Mouse (Mus musculus) thymus, adult 2 months (tissue): ENCODE results near the gene Tbl2. TPM values are rescaled to one million over a fixed set of nuclear protein-coding genes. Genes with fewer than 3 reads are reported as not detected.

Source experiments
- DNase-seq: peaks from one replicate; pipeline ENCODE4 v3.0.0; 2021
- H3K27ac ChIP-seq: fragments of 200-500 bp; 2 replicates; pipeline ENCODE4 v1.5.1; 2012; ENCODE audit warnings: low read length, control low read depth; ENCODE audit not compliant: control insufficient read depth, insufficient read depth
- H3K27me3 ChIP-seq: fragments of 200-500 bp; 2 replicates; pipeline ENCODE4 v1.6.1; 2012; ENCODE audit warnings: mild to moderate bottlenecking, low read length, moderate library complexity, mixed read lengths; ENCODE audit not compliant: control insufficient read depth, insufficient read depth
- H3K36me3 ChIP-seq: fragments of 200-500 bp; 2 replicates; pipeline ENCODE4 v1.6.1; 2012; ENCODE audit warnings: mild to moderate bottlenecking, low read length, moderate library complexity; ENCODE audit not compliant: control insufficient read depth, insufficient read depth
- H3K4me1 ChIP-seq: fragments of 200-500 bp; replicated peaks from 2 replicates; pipeline ENCODE4 v1.6.1; 2012; ENCODE audit warnings: low read length; ENCODE audit not compliant: control insufficient read depth, insufficient read depth
- H3K4me3 ChIP-seq: fragments of 200-500 bp; 2 replicates; pipeline ENCODE4 v1.5.1; 2012; ENCODE audit warnings: mild to moderate bottlenecking, low read length, control low read depth, moderate library complexity; ENCODE audit not compliant: control insufficient read depth, insufficient read depth
- CTCF ChIP-seq: fragments of 200-500 bp; IDR thresholded peaks from 2 replicates; pipeline ENCODE4 v1.5.1; 2012; ENCODE audit warnings: mild to moderate bottlenecking, control low read depth, low read length, moderate library complexity, borderline replicate concordance; ENCODE audit not compliant: control insufficient read depth, poor library complexity, insufficient read depth; ENCODE audit errors: extremely low read depth
- POLR2A ChIP-seq: fragments of 200-500 bp; IDR thresholded peaks from 2 replicates; pipeline ENCODE4 v1.6.1; 2012; ENCODE audit warnings: mild to moderate bottlenecking, low read length, control low read depth, moderate library complexity; ENCODE audit not compliant: control insufficient read depth, poor library complexity, insufficient read depth; ENCODE audit errors: extremely low read depth
- WGBS: fragments of 180-500 bp; shearing (Covaris S2); methylation state at CpG from one replicate; pipeline ENCODE4 v1.1.7; 2018; 5-methylcytosine and 5-hydroxymethylcytosine counted together
- polyA plus RNA-seq: library from polyadenylated mRNA; depleted of rRNA; stranded (reverse); fragments of >200 nt; gene quantifications from 2 replicates; pipeline ENCODE4 v1.2.3, GENCODE M21; 2012

Tbl2 gene
- polyA plus RNA-seq, 1 experiment = 18.7 TPM

- Histone ChIP-seq H3K4me1 (peaks cover 10% of the 10 kb centered on the region), H3K27me3 (peaks cover 9% of the 10 kb centered on the region; the same call in 1 of the 2 replicates), H3K4me3 (no peak overlapping the region), H3K27ac (no peak overlapping the region), H3K36me3 (no peaks in the 10 kb centered on the region)
- 91% methylated on average over 3 of the region's 3 CpGs for WGBS
- TF ChIP-seq CTCF (no peak), POLR2A (no peak)
- no peak for DNase-seq
These were observed 40.0 kb upstream of the Tbl2 start for GRCm38 (mm10) chr5:135109426-135109825.

- Histone ChIP-seq H3K27ac (no peak overlapping the region), H3K4me1 (peaks cover 10% of the 10 kb centered on the region), H3K4me3 (no peak overlapping the region), H3K36me3 (no peaks in the 10 kb centered on the region), H3K27me3 (peaks cover 9% of the 10 kb centered on the region; the same call in 1 of the 2 replicates)
- TF ChIP-seq CTCF (no peak), POLR2A (no peak)
- DNase-seq = no peak
- 8% methylated on average over 6 of the region's 6 CpGs for WGBS
These were observed 39.5 kb upstream of the Tbl2 start for GRCm38 (mm10) chr5:135109976-135110375.

- no peaks in the 10 kb centered on the region for H3K36me3 ChIP-seq
- no peak for DNase-seq
- no peak overlapping the region for H3K4me3 ChIP-seq
- no peak overlapping the region for H3K27ac ChIP-seq
- H3K4me1 ChIP-seq = no peaks in the 10 kb centered on the region
- TF ChIP-seq POLR2A (no peak), CTCF (no peak)
- WGBS = 84% methylated on average over 12 of the region's 12 CpGs
- no peaks in the 10 kb centered on the region; the same call in 1 of the 2 replicates for H3K27me3 ChIP-seq
These were observed 35.7 kb upstream of the Tbl2 start for GRCm38 (mm10) chr5:135113782-135114181.

GRCm38 (mm10) chr5:135115241-135115640, 34.2 kb upstream of the Tbl2 start:
- Histone ChIP-seq H3K27me3 (no peaks in the 10 kb centered on the region; the same call in 1 of the 2 replicates), H3K4me3 (no peak overlapping the region), H3K27ac (no peak overlapping the region), H3K36me3 (no peaks in the 10 kb centered on the region), H3K4me1 (no peaks in the 10 kb centered on the region)
- WGBS = 63% methylated on average over 8 of the region's 8 CpGs
- TF ChIP-seq POLR2A (no peak), CTCF (no peak)
- DNase-seq = no peak

GRCm38 (mm10) chr5:135118589-135119081, 30.8 kb upstream of the Tbl2 start:
- Histone ChIP-seq H3K27me3 (no peaks in the 10 kb centered on the region; the same call in 1 of the 2 replicates), H3K36me3 (no peaks in the 10 kb centered on the region), H3K4me1 (no peaks in the 10 kb centered on the region; the same call in 1 of the 2 replicates), H3K27ac (no peak overlapping the region), H3K4me3 (no peak overlapping the region)
- 16% methylated on average over 6 of the region's 6 CpGs for WGBS
- DNase-seq = peak; percentile 46
- TF ChIP-seq CTCF (peak; percentile 83; the same call in 1 of the 2 replicates), POLR2A (no peak)

- no peak for DNase-seq
- no peak for TF ChIP-seq CTCF
- TF ChIP-seq POLR2A = no peak
- Histone ChIP-seq H3K36me3 (no peaks in the 10 kb centered on the region), H3K27ac (no peak overlapping the region), H3K27me3 (no peaks in the 10 kb centered on the region; the same call in 1 of the 2 replicates), H3K4me3 (no peak overlapping the region), H3K4me1 (no peaks in the 10 kb centered on the region; the same call in 1 of the 2 replicates)
- WGBS = 56% methylated on average over 4 of the region's 4 CpGs
These were observed 28.7 kb upstream of the Tbl2 start for GRCm38 (mm10) chr5:135120753-135121152.
